Mouse (Mus musculus) E14TG2a.4 (cell line): ENCODE results near the gene Cyp27a1.

ENCODE experiments used
- CTCF ChIP-seq: conservative IDR thresholded peaks from 2 replicates; pipeline ENCODE4 v1.5.1; 2014; ENCODE audit warnings: low read length
- POU5F1 ChIP-seq: IDR thresholded peaks from 2 replicates; pipeline ENCODE4 v1.6.1; 2014; ENCODE audit warnings: low read length, borderline replicate concordance

GRCm38 (mm10) chr1:74713099-74713858 lies at the start of gene Cyp27a1:
- no peak for TF ChIP-seq CTCF
- TF ChIP-seq POU5F1 = no peak
